Mouse (Mus musculus) inflammation-experienced regulatory T-cells (primary cell): ENCODE data around the gene H2al1g. TPM values are rescaled to one million over a fixed set of nuclear protein-coding genes. Genes with fewer than 3 reads are reported as not detected.

Experiments
- polyA plus RNA-seq, 2 experiments: library from polyadenylated mRNA; unstranded; fragments of 100-300 nt; shearing (Covaris generic); gene quantifications; one replicate each; pipeline ENCODE4 v1.2.1; 2017

The H2al1g gene
- polyA plus RNA-seq = not detected

DNA sequence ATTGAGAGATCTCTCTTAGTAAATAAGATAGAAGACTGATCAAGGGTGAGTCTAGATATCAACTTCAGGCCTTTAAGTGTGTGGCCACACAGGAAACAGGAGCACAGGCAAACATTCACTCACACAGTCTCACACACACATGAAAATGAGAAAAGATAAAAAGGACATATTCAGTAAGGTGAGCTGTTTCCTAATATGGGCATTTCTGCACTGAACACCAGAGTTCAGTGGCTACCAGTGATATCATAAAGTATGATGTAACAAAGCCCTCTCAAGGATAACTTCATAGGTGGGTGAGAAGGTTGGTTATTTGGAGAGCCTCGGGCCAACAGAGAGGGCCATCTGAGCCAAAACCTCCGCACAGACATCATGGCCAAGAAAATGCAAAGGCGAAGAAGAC is at the start of gene H2al1g:
Gene H2al1g, plus strand, starts transcription at position 301 of the 400 bp plus-strand sequence.

DNA sequence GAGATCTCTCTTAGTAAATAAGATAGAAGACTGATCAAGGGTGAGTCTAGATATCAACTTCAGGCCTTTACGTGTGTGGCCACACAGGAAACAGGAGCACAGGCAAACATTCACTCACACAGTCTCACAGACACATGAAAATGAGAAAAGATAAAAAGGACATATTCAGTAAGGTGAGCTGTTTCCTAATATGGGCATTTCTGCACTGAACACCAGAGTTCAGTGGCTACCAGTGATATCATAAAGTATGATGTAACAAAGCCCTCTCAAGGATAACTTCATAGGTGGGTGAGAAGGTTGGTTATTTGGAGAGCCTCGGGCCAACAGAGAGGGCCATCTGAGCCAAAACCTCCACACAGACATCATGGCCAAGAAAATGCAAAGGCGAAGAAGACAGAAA is 19.1 kb upstream of the H2al1g start, which contains the start of gene H2al1a:
Gene H2al1a, plus strand, starts transcription at position 301 of the 400 bp plus-strand sequence.

GRCm38 (mm10) chrX:11302132-11302531 is 15.9 kb upstream of the H2al1g start, which contains the start of gene H2al1b:
Gene H2al1b, plus strand, starts transcription at chrX:11302432.

GRCm38 (mm10) chrX:11305355-11305754 is 12.7 kb upstream of the H2al1g start, which contains the start of gene H2al1c:
Gene H2al1c, plus strand, starts transcription at chrX:11305655.

DNA sequence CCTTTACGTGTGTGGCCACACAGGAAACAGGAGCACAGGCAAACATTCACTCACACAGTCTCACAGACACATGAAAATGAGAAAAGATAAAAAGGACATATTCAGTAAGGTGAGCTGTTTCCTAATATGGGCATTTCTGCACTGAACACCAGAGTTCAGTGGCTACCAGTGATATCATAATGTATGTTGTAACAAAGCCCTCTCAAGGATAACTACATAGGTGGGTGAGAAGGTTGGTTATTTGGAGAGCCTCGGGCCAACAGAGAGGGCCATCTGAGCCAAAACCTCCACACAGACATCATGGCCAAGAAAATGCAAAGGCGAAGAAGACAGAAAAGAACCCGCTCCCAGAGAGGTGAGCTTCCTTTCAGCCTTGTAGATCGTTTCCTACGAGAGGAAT is 9.5 kb upstream of the H2al1g start, which contains the start of gene H2al1d:
Gene H2al1d, plus strand, starts transcription at position 301 of the 400 bp plus-strand sequence.

GRCm38 (mm10) chrX:11311634-11312033 is 6.4 kb upstream of the H2al1g start, which contains the start of gene H2al1e:
Gene H2al1e, plus strand, starts transcription at chrX:11311934.

DNA sequence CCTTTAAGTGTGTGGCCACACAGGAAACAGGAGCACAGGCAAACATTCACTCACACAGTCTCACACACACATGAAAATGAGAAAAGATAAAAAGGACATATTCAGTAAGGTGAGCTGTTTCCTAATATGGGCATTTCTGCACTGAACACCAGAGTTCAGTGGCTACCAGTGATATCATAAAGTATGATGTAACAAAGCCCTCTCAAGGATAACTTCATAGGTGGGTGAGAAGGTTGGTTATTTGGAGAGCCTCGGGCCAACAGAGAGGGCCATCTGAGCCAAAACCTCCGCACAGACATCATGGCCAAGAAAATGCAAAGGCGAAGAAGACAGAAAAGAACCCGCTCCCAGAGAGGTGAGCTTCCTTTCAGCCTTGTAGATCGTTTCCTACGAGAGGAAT is 3.2 kb upstream of the H2al1g start, which contains the start of gene H2al1f:
Gene H2al1f, plus strand, starts transcription at position 301 of the 400 bp plus-strand sequence.

DNA sequence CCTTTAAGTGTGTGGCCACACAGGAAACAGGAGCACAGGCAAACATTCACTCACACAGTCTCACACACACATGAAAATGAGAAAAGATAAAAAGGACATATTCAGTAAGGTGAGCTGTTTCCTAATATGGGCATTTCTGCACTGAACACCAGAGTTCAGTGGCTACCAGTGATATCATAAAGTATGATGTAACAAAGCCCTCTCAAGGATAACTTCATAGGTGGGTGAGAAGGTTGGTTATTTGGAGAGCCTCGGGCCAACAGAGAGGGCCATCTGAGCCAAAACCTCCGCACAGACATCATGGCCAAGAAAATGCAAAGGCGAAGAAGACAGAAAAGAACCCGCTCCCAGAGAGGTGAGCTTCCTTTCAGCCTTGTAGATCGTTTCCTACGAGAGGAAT is 3.1 kb downstream of the H2al1g start, which contains the start of gene H2al1h:
Gene H2al1h, plus strand, starts transcription at position 301 of the 400 bp plus-strand sequence.

GRCm38 (mm10) chrX:11324359-11324758 is 6.3 kb downstream of the H2al1g start, which contains the start of gene H2al1i:
Gene H2al1i, plus strand, starts transcription at chrX:11324659.

GRCm38 (mm10) chrX:11327522-11327921 is 9.5 kb downstream of the H2al1g start, which contains the start of gene H2al1j:
Gene H2al1j, plus strand, starts transcription at chrX:11327822.

Other genes starting within 250 kb of the H2al1g start
- gene H2al1a, start 19.0 kb upstream of the H2al1g start, polyA plus RNA-seq = not detected
- not detected for gene H2al1b, start 15.8 kb upstream of the H2al1g start, polyA plus RNA-seq
- not detected for gene H2al1c, start 12.6 kb upstream of the H2al1g start, polyA plus RNA-seq
- not detected for gene H2al1d, start 9.4 kb upstream of the H2al1g start, polyA plus RNA-seq
- not detected for gene H2al1e, start 6.3 kb upstream of the H2al1g start, polyA plus RNA-seq
- not detected for gene H2al1f, start 3.1 kb upstream of the H2al1g start, polyA plus RNA-seq
- not detected for gene H2al1h, start 3.2 kb downstream of the H2al1g start, polyA plus RNA-seq
- gene H2al1i, start 6.4 kb downstream of the H2al1g start, polyA plus RNA-seq = not detected
- gene H2al1j, start 9.6 kb downstream of the H2al1g start, polyA plus RNA-seq = not detected